Mouse (Mus musculus) C2C12 (cell line): ENCODE data around the gene Armt1.

Experiments used
- CTCF ChIP-seq: IDR thresholded peaks from one replicate; pipeline ENCODE4 v1.5.1; 2011; ENCODE audit not compliant: control insufficient read depth, insufficient read depth, insufficient read length
- MYOD1 ChIP-seq: IDR thresholded peaks from one replicate; pipeline ENCODE4 v1.6.1; 2011; ENCODE audit warnings: low read depth; ENCODE audit not compliant: control insufficient read depth, insufficient read length

DNA sequence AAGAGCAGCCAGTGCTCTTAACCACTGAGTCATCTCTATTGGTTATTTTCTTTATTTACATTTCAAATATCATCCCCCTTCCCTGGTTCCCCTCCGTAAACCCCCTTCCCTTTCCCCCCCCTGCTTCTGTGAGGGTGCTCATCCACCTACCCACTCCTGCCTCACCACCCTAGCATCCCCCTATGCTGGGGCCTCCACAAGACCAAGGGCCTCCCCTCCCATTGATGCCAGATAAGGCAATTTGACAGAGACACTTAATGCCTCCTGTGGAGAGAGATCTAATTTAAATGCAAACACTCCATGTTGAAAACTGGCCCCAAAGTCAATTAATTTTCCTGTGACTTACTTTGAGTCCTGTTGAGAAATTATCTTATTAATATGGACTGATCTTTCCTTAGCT is 59.8 kb downstream of the Armt1 start:
- TF ChIP-seq CTCF (no peak), MYOD1 (no peak)
